Mouse (Mus musculus) spleen, adult 2 months (tissue): ENCODE results near the gene Runx2. TPM values are rescaled to one million over a fixed set of nuclear protein-coding genes. Genes with fewer than 3 reads are reported as not detected.

Source experiments
- DNase-seq, 2 experiments: peaks; one replicate each; pipeline versions ENCODE4 v3.0.0 to v3.0.0-alpha.2; 2012 to 2021; ENCODE audit warnings: low spot score in 2 of 2, low read depth in 1 of 2
- H3K27ac ChIP-seq: fragments of 200-500 bp; 2 replicates; pipeline ENCODE4 v1.5.1; 2012; ENCODE audit warnings: low read length, inconsistent platforms; ENCODE audit not compliant: insufficient read depth
- H3K27me3 ChIP-seq: fragments of 200-500 bp; 2 replicates; pipeline ENCODE4 v1.6.1; 2012; ENCODE audit warnings: mild to moderate bottlenecking, moderate library complexity, low read length, inconsistent platforms; ENCODE audit not compliant: control insufficient read depth, insufficient read depth
- H3K36me3 ChIP-seq: fragments of 200-500 bp; 2 replicates; pipeline ENCODE4 v1.6.1; 2012; ENCODE audit warnings: mild to moderate bottlenecking, low read length, inconsistent platforms; ENCODE audit not compliant: control insufficient read depth, insufficient read depth
- H3K4me1 ChIP-seq: fragments of 200-500 bp; 2 replicates; pipeline ENCODE4 v1.6.1; 2011; ENCODE audit warnings: inconsistent platforms; ENCODE audit not compliant: control insufficient read depth, insufficient read depth, insufficient read length
- H3K4me3 ChIP-seq: fragments of 200-500 bp; 2 replicates; pipeline ENCODE4 v1.5.1; 2011; ENCODE audit warnings: mild to moderate bottlenecking, inconsistent platforms; ENCODE audit not compliant: insufficient read depth, insufficient read length; ENCODE audit errors: extremely low read depth
- CTCF ChIP-seq: fragments of 200-500 bp; IDR thresholded peaks from 2 replicates; pipeline ENCODE4 v1.5.1; 2011; ENCODE audit warnings: mild to moderate bottlenecking, inconsistent platforms; ENCODE audit not compliant: insufficient read depth, insufficient read length, insufficient replicate concordance; ENCODE audit errors: extremely low read depth
- POLR2A ChIP-seq: fragments of 200-500 bp; IDR thresholded peaks from 2 replicates; pipeline ENCODE4 v1.6.1; 2011; ENCODE audit warnings: low read depth, low read length, inconsistent platforms
- WGBS: fragments of 180-500 bp; shearing (Covaris S2); methylation state at CpG from one replicate; pipeline ENCODE4 v1.1.7; 2018; 5-methylcytosine and 5-hydroxymethylcytosine counted together
- polyA plus RNA-seq: library from polyadenylated mRNA; depleted of rRNA; stranded (reverse); fragments of >200 nt; gene quantifications from 2 replicates; pipeline ENCODE4 v1.2.3, GENCODE M21; 2012

The Runx2 gene
- polyA plus RNA-seq, 1 experiment = 11.1 TPM

GRCm38 (mm10) chr17:44685514-44685913 is 129.1 kb downstream of the Runx2 start:
- WGBS = 41% methylated on average over 7 of the region's 7 CpGs
- H3K4me3 ChIP-seq = no peak overlapping the region
- 0 out of 2 replicates have a peak, but pooled peaks cover under 1% of the 10 kb centered on the region for H3K4me1 ChIP-seq
- DNase-seq = no peak
- H3K27ac ChIP-seq = no peak overlapping the region
- no peaks in the 10 kb centered on the region for H3K27me3 ChIP-seq
- TF ChIP-seq POLR2A = no peak
- H3K36me3 ChIP-seq = no peaks in the 10 kb centered on the region

- H3K4me3 ChIP-seq = no peak overlapping the region
- TF ChIP-seq CTCF (no peak), POLR2A (no peak)
- WGBS = 91% methylated on average over 9 of the region's 9 CpGs
- no peaks in the 10 kb centered on the region for H3K36me3 ChIP-seq
- no peak overlapping the region for H3K27ac ChIP-seq
- H3K4me1 ChIP-seq = no peaks in the 10 kb centered on the region
- DNase-seq = no peak
- no peaks in the 10 kb centered on the region for H3K27me3 ChIP-seq
Measured at GRCm38 (mm10) chr17:44683026-44683425, 131.6 kb downstream of the Runx2 start.

GRCm38 (mm10) chr17:44677782-44678181 is 136.8 kb downstream of the Runx2 start:
- TF ChIP-seq CTCF (no peak), POLR2A (no peak)

GRCm38 (mm10) chr17:44672806-44673205 is 141.8 kb downstream of the Runx2 start:
- H3K4me1 ChIP-seq = peaks cover 7% of the 10 kb centered on the region; the same call in 1 of the 2 replicates

More at GRCm38 (mm10) chr17:44677782-44678181, 136.8 kb downstream of the Runx2 start:
- no peaks in the 10 kb centered on the region for H3K36me3 ChIP-seq
- H3K4me3 ChIP-seq = no peak overlapping the region
- H3K4me1 ChIP-seq = no peaks in the 10 kb centered on the region; the same call in 1 of the 2 replicates
- WGBS = 52% methylated on average over 7 of the region's 7 CpGs
- no peak for DNase-seq
- no peaks in the 10 kb centered on the region for H3K27me3 ChIP-seq
- H3K27ac ChIP-seq = no peak overlapping the region

GRCm38 (mm10) chr17:44671946-44672692 is 142.5 kb downstream of the Runx2 start:
- TF ChIP-seq CTCF (no peak), POLR2A (no peak)
- no peaks in the 10 kb centered on the region for H3K36me3 ChIP-seq
- no peaks in the 10 kb centered on the region for H3K27me3 ChIP-seq
- WGBS = 30% methylated on average over 16 of the region's 16 CpGs
- DNase-seq = peak in 1 of 2 experiments; percentile 16
- H3K4me3 ChIP-seq = no peak overlapping the region; the same call in 1 of the 2 replicates
- H3K4me1 ChIP-seq = peaks cover 7% of the 10 kb centered on the region; the same call in 1 of the 2 replicates
- H3K27ac ChIP-seq = 0 out of 2 replicates have a peak overlapping the region, but pooled peaks have one; percentile 26

More at GRCm38 (mm10) chr17:44672806-44673205, 141.8 kb downstream of the Runx2 start:
- H3K27ac ChIP-seq = no peak overlapping the region
- WGBS = 14% methylated on average over 7 of the region's 7 CpGs
- H3K36me3 ChIP-seq = no peaks in the 10 kb centered on the region
- DNase-seq = peak in 1 of 2 experiments; percentile 33
- no peaks in the 10 kb centered on the region for H3K27me3 ChIP-seq
- peak; percentile 31; the same call in 1 of the 2 replicates for TF ChIP-seq CTCF
- TF ChIP-seq POLR2A = no peak
- no peak overlapping the region for H3K4me3 ChIP-seq

- TF ChIP-seq POLR2A (no peak), CTCF (no peak)
- H3K4me1 ChIP-seq = peaks cover 7% of the 10 kb centered on the region; the same call in 1 of the 2 replicates
- 41% methylated on average over 11 of the region's 11 CpGs for WGBS
- no peaks in the 10 kb centered on the region for H3K27me3 ChIP-seq
- no peak overlapping the region for H3K4me3 ChIP-seq
- no peak overlapping the region for H3K27ac ChIP-seq
- no peaks in the 10 kb centered on the region for H3K36me3 ChIP-seq
- DNase-seq = no peak
Measured at GRCm38 (mm10) chr17:44669985-44670384, 144.6 kb downstream of the Runx2 start.

GRCm38 (mm10) chr17:44667346-44667745 is 147.3 kb downstream of the Runx2 start:
- Histone ChIP-seq H3K4me3 (no peak overlapping the region), H3K27ac (no peak overlapping the region), H3K36me3 (no peaks in the 10 kb centered on the region), H3K4me1 (peaks cover 10% of the 10 kb centered on the region; the same call in 1 of the 2 replicates), H3K27me3 (no peaks in the 10 kb centered on the region)
- WGBS = 72% methylated on average over 5 of the region's 5 CpGs
- TF ChIP-seq POLR2A = no peak
- no peak for TF ChIP-seq CTCF
- DNase-seq = no peak
